Mouse (Mus musculus) MEL (cell line): ENCODE results near the gene Osbpl8.
"Not testable (repeated sequence)": the region's sequence is repeated elsewhere in the genome, so short reads cannot be mapped to it uniquely, and the experiment has no call there.

Experiments
- EP300 ChIP-seq, 2 experiments: IDR thresholded peaks; 2 replicates each; pipeline ENCODE4 v1.6.1; 2011; ENCODE audit warnings: improper control_type of control experiment in 2 of 2, low read length in 2 of 2, low read depth in 1 of 2, mild to moderate bottlenecking in 1 of 2
- GABPA ChIP-seq: IDR thresholded peaks from 2 replicates; pipeline ENCODE4 v1.6.1; 2012; ENCODE audit warnings: low read depth, mild to moderate bottlenecking, inconsistent platforms, low read length, improper control_type of control experiment, moderate library complexity
- MAX ChIP-seq: IDR thresholded peaks from 2 replicates; pipeline ENCODE4 v1.6.1; 2011; ENCODE audit warnings: low read length, improper control_type of control experiment
- POLR2A ChIP-seq, 2 experiments: IDR thresholded peaks; 2 replicates each; pipeline ENCODE4 v1.6.1; 2011 to 2012; ENCODE audit warnings: low read length in 2 of 2, mild to moderate bottlenecking in 2 of 2, control low read depth in 1 of 2, improper control_type of control experiment in 1 of 2, low read depth in 1 of 2, moderate library complexity in 1 of 2; ENCODE audit not compliant: control insufficient read depth in 1 of 2, insufficient read depth in 1 of 2, poor library complexity in 1 of 2

DNA sequence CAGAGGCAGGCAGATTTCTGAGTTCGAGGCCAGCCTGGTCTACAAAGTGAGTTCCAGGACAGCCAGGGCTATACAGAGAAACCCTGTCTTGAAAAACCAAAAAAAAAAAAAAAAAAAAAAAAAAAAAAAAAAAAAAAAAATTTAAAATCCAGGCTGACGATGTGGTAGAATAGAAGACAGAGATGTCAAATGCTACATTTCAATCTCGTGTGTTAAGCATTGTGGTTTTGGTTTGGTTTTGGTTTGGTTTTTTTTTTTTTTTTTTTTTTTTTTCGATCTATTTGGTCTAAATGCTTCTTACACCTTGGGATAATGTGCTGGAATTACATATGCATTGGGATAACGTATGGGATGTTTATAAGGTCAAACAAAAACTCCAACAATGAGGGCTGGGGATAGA is 28.2 kb upstream of the Osbpl8 start:
- TF ChIP-seq GABPA; POLR2A (IDR thresholded peaks at IDR 0.05; ENCODE audit: control insufficient read depth in 1 of 2, insufficient read depth in 1 of 2, low read depth in 1 of 2, low read length in 2 of 2, poor library complexity in 1 of 2); MAX; EP300 (IDR thresholded peaks at IDR 0.05; ENCODE audit: low read depth in 1 of 2, low read length in 2 of 2): not testable (repeated sequence)
